Mouse (Mus musculus) liver, adult (tissue): Measurements from ENCODE around the gene Arhgef3.

Source experiments
- GATA4 ChIP-seq: IDR thresholded peaks from 2 replicates; pipeline ENCODE4 v1.6.1; 2014; ENCODE audit warnings: mild to moderate bottlenecking, low read length; ENCODE audit not compliant: insufficient replicate concordance

The Arhgef3 gene

GRCm38 (mm10) chr14:27173178-27173803 lies 58.6 kb downstream of the Arhgef3 start:
- TF ChIP-seq GATA4, result no peak

GRCm38 (mm10) chr14:27174188-27174786 lies 59.6 kb downstream of the Arhgef3 start:
- TF ChIP-seq GATA4, result no peak

- TF ChIP-seq GATA4, result no peak
Measured at GRCm38 (mm10) chr14:27174831-27175301, 60.2 kb downstream of the Arhgef3 start.

- no peak for TF ChIP-seq GATA4
Measured at GRCm38 (mm10) chr14:27175343-27175742, 60.6 kb downstream of the Arhgef3 start.

GRCm38 (mm10) chr14:27177800-27178559 lies 63.3 kb downstream of the Arhgef3 start:
- peak; percentile 77 for TF ChIP-seq GATA4

- TF ChIP-seq GATA4, result no peak
Measured at GRCm38 (mm10) chr14:27178560-27178920, 63.8 kb downstream of the Arhgef3 start.

GRCm38 (mm10) chr14:27179771-27180170 lies 65.1 kb downstream of the Arhgef3 start:
- no peak for TF ChIP-seq GATA4

GRCm38 (mm10) chr14:27182059-27182458 lies 67.4 kb downstream of the Arhgef3 start:
- TF ChIP-seq GATA4, result no peak; the same call in 1 of the 2 replicates

GRCm38 (mm10) chr14:27182646-27183438 lies 68.1 kb downstream of the Arhgef3 start:
- no peak for TF ChIP-seq GATA4

- no peak for TF ChIP-seq GATA4
Measured at GRCm38 (mm10) chr14:27183501-27184230, 69.0 kb downstream of the Arhgef3 start.

- peak; percentile 99 for TF ChIP-seq GATA4
Measured at GRCm38 (mm10) chr14:27185902-27186301, 71.2 kb downstream of the Arhgef3 start.

GRCm38 (mm10) chr14:27186596-27186995 lies 71.9 kb downstream of the Arhgef3 start:
- TF ChIP-seq GATA4, result no peak

- TF ChIP-seq GATA4, result no peak
Measured at GRCm38 (mm10) chr14:27187025-27187424, 72.3 kb downstream of the Arhgef3 start.

- TF ChIP-seq GATA4, result no peak
Measured at GRCm38 (mm10) chr14:27187885-27188284, 73.2 kb downstream of the Arhgef3 start.

- no peak for TF ChIP-seq GATA4
Measured at GRCm38 (mm10) chr14:27192450-27192849, 77.8 kb downstream of the Arhgef3 start.
